Mouse (Mus musculus) T-helper 1 cell (primary cell): ENCODE measurements around the gene Astn1.

Experiments used
- in situ Hi-C: fragments of 300-600 bp; cut with MboI, MseI; formaldehyde crosslinking; loops from one replicate; pipeline ENCODE4 v1.15.1; 2025; ENCODE audit warnings: high pct_unique_total_duplicates

The Astn1 gene

DNA sequence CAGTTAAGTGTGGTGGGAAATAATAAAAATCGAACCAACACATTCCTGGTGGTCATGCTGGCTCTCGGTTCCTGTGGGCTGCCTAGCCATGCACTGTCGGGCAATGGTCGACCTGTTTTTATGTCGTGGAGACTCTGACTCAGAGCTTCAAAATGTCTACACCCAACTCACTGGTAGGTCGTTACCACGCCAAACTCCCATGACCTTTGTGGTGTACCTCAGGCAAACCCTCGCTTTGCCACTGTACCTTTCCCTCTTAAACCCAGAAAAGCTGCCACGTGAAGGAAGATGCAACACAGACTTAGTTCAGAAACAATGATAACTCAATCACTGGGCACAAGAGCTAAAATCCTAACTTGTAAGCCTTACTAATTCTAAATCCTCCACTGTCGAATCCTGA is 244.3 kb downstream of the Astn1 start:
- in situ Hi-C loops: no loop called here

DNA sequence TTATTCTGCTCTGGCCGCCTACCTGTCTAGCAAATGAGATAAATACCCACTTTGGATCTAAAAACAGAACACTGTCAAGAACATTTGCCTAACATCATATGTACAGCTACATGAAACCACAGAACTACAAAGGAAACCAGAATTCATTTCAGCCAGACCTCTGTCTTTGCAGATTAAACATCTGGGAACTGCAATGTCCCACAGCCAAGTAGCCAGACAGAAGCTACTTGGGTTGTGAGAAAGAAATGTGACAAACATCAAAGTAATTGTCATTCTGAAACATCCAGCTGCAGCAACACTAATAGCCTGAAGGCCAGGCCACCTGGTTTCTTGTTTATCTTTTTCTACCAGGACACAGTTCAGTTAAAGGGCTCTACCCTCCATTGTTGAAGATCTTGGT is 245.1 kb downstream of the Astn1 start:
- in situ Hi-C loops: no loop called here

DNA sequence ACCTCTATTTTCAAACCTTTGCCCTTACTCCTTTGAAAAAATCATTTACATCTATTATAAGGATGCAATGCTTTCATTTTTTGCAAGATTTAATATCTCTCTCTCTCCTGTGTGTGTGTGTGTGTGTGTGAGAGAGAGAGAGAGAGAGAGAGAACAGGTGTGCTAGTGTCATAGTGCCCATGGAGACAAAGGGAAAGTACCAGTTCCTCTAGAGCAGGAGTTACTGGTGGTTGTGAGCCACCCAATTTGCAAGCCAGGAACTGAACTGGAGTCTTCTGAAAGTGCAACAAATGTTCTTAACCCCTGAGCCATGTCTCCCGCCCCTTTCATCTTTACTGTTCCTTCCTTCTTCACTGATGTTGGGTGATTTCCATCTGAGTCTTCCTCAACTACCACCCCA is 253.1 kb downstream of the Astn1 start:
- in situ Hi-C loops: no loop called here

DNA sequence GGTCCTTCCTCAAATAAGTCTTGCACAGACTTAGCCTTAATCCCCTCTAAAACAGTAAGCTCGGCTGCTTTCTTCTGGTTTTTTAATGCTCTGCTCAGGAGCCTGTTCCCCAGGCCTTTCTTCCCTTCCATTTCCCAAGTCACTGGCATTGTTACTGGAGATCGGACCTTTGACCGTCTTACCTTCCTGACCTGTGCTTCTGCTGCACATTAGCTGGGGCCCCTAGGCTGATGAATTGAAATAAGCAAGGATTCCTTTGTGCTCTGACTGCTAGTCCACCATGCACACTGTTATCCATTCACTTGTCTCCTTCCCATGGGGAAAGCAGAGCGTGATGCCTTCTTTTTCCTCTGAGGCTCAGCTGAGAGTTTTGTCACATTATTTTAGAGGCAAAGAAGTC is 255.9 kb downstream of the Astn1 start:
- in situ Hi-C loops: no loop called here

DNA sequence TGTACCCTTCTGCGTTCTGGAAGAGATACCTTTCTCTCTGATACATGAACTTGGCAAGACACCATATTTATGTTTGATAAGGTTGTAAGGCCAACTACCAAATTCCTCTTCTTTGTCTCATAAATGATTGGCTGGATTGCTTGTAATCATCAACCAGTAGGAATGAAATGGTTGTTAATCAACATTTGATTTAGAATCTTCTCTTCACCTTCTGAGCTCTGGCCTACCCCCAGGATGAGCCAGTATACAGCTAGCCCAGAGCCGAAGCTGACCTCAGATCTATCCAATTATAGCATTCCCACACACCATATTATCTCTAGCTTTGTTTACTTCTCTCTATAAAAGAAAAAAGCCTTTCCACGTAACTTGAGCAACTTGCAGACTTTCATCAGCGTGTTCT is 270.9 kb downstream of the Astn1 start:
- in situ Hi-C loops: no loop called here

DNA sequence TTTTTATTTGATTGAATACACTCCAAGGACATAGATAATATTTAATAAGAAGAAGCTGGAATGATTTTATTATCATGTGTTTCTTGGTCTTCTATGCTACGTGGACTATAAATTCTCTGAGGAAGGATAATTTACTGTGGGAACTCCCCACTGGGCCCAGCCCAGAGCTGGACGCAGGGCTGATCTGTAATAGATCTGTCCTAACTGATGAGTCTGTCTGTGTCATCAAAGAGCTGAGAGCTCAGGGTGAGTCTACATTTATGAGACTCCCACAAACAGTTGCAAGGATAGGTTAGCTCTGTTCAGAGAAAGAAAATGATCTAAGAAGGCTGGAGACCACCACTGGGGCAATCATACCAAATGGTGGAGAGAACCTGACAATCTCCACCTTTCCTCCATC is 271.4 kb downstream of the Astn1 start:
- in situ Hi-C loops: no loop called here

DNA sequence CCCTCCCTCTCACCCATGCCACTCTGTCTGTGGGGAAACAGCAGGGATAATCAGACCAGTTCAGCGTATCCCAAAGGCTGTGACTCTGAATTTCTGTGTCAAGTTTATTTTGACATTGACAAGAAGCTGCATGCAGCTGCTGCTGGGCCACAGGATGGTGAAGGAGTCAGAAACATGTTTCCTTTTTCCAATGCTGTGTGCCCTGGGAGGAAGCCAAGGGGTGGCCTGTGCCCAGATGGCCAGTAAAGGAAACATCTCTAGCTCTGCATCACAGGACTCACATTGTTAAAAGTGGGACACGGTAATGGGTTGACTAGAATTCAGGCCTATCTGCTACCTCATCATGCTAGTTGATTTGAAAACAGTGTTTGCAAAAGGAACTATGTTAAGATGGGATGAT is 279.2 kb downstream of the Astn1 start:
- in situ Hi-C loops: no loop called here

DNA sequence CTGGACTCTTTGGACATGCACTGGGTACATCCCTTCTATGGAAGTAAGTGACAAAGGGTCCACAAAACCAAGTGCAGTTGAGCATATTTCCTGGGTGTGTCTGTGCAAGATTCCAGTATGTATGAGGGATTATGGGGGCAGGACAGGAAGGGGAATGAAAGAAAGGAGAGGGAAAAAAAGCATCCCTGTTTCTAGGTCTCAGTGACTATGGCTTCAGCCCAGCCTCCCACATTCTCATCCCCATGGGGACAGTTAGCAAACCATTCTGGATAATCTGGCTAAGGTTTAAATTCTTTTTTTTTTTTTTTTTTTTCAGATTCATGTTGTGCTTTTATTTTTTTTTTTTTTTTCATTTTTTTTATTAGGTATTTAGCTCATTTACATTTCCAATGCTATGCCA is 280.2 kb downstream of the Astn1 start:
- in situ Hi-C loops: no loop called here

DNA sequence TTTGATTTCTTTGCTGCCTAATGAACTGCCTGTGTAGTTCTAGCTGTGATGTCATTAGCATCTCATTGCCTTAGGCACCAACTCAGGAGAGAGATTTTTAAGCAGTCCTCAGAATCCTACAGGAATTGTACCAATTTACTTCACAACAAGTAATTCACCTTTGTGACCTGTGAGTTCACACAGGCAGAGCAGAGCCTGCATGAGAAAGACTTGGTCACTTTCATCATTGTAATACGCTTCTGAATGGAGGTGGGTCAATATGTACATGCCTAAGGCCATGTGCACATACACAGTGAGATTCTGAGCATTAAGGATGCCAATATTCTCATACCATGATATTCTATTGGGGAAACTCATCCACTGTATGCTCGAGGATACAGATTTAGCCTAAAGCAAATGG is 290.7 kb downstream of the Astn1 start:
- in situ Hi-C loops: no loop called here

DNA sequence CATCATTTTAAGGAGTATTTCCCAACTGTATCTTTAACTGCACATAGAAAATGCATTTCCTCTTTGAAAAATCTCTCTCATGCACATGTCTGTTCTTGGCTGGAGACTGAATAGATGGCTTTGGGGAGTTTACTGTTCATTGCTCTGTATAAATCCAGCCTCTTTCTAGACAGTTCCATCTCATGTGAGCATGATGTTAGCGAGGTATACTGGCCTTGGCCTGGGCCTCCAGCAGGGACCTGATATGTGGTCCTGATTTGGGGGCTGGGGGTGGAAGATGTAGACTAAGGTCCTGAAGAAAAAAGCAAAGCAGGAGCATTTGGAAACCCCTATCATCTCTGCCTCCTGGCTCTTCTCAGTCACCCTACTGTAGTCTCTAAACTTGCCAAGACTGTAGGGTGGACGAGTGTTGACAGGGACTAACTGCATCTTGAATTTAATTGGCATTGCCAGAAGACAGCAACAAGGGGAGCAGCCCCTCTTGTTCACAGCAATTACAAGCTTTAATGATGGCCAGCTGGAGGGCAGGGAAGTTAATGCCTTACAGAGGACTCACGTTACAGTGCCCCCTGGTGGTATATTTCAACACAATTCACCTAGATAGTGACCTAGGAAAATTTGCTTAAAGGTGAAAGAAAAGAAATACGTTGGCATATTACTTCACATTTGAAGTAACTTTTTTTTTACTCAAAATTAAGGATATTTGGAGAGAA is 291.9 kb downstream of the Astn1 start:
- in situ Hi-C loops: no loop called here

DNA sequence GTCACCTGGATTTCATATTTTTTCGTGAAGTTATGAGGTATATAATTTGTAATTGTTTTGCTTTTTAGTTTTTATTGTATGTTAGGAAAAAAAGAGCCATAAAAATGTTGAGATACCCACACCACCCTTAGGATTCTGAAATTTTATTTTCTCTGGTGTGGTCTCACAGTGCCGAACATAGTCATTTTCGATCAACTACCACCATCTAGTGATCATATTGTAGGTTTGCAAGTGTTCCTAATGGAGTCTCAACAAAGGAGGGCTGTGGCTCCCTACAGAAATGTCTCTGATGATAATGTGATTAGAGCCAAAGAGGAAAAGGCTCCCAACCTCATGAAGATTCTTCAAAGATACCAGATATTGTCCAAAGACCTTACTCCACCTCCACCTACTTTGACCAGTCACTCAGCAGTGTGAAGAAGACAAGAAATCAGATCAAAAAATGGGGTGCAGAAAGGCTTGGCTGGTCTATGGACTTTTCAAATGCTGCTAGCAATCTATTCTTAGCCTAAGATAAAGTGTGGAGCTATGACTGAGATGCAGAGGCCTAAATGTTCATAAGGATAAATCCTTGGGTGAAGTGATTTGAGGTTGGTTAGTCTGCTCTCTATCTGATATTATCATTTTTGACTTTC is 292.6 kb downstream of the Astn1 start:
- in situ Hi-C loops: loop anchor here (5.0 kb wide), 1 partner anchor 1092 kb away; no protein-coding TSS in a partner anchor

DNA sequence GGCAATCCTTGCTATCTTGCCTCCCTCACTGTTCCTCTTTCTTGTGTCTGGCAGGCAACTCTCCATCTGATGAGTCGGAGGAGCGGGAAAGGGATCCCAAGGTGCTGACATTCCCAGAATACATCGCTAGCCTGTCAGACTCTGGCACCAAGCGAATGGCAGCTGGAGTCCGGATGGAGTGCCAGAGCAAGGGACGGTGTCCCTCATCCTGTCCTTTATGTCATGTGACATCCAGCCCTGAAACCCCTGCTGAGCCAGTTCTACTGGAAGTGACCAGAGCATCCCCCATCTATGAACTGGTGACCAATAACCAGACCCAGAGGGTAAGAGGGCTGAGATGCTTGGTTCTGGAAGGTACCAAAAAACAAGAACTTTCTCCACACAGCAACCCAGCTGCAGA is 294.9 kb downstream of the Astn1 start:
- in situ Hi-C loops: loop anchor here (5.0 kb wide), 1 partner anchor 1095 kb away; no protein-coding TSS in a partner anchor

DNA sequence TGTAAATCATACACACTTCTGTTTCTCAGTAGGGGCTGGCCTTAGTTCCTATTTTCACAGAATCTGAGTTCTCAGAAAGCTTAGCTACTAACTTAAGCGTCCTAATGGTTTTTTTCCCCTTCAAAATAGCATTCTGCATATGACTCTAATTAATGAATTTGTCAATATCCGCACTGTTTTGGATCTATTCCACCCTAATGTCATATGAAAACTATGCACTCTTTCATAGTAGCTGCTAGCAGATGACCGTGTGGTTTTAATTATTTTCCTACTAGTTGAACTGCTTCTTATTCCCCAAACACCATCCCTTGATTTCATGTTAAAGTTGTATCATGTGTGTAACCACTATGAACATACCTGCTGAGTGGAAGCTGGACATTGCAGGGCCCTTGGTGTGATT is 303.9 kb downstream of the Astn1 start:
- in situ Hi-C loops: no loop called here

DNA sequence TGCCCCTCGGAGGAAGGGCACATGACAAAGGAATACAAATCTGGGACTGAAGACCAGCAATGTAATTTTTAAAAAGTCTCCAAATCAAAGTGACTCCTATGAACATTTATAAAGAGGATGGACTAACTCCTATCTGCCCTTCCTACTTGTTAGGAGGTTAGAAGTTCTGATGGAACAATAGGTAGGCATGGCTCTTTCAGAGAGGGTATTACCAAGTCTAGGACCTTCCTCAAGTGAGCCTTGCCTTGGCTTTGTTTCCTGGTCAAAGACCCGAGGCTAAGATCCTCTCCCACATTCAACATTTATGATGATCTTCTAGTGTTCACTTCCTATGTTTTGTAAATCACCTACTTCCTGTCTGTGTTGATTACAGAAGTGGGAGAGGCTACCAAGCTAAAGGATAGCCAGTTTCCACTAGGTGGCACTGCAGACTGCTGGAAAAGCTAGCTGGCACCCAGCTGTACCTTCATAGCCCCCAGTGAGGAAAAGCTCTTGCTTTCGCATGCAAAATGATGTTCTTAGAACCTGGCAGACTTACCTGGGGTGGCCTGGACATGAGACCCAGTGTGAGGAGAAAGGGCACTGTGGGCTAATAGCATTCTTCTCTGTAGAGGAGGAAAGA is 308.0 kb downstream of the Astn1 start:
- in situ Hi-C loops: loop anchor here (5.0 to 10.0 kb wide), 2 partner anchors 282 to 465 kb away; no protein-coding TSS in a partner anchor

DNA sequence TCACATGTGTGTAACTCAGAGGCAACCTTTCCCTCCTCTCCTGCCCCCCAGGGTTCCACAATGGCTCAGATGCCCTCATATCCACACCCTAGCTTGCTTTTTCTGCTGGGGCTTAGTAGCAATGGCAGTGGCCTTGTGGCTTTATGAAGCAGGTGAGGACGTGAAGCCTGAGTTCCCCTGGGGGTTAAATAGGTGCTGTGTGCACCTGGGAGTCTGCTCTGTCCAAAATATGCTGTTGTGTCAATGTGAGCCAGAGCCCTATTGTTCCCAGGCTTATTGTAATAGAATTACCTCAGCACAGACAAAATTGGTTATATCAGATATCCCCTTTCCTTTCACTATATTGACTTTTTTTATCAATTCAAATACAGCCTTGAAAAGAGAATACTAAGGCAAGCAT is 325.7 kb downstream of the Astn1 start:
- in situ Hi-C loops: no loop called here

DNA sequence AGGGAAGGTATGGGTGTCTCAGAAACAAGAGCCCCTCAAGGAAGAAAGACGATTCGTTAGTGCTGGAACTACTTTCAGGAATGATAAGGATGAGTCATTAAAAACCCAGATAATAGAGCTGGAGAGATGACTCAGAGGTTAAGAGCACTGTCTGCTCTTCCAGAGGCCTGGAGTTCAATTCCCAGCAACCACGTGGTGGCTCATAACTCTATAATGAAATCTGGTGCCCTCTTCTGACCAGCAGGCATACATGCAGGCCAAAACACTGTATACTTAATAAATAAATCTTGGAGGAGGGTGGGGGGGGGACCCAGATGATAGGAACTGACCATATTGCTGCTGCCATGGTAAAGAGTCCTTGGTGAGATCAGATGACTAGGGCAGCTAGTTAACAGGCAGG is 335.4 kb downstream of the Astn1 start:
- in situ Hi-C loops: no loop called here

DNA sequence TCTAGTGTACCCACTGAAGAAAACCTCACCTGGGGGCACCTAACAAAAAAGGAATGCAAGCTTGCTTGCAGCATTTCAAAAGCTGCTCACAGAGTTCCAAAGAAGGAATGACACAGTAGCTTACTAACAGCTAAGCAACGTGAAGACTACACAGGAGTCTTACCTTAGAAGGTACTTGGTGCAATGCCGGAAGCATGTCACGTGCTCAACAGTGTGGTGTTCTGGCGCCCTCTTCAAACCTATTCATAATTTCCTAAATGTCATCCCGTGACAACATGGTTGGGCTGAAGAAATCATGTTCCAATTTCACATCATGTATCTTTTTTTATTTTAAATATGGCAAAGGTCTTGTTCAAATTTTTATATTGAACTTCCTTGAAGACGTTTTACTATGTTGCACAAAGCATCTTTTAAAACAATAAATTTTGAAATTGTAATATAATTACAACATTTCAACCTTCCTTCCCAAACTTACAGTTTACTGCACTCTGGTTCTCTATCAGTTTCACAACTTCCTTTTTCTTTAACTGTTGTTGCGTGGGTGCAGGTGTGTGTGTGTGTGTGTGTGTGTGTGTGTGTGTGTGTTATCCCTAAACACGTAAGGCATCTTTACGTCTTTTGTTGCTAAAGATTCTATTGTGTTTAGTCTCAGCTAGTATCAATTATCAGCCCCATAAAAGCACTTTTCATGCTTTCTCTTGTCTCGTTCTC is 335.9 kb downstream of the Astn1 start:
- in situ Hi-C loops: no loop called here

DNA sequence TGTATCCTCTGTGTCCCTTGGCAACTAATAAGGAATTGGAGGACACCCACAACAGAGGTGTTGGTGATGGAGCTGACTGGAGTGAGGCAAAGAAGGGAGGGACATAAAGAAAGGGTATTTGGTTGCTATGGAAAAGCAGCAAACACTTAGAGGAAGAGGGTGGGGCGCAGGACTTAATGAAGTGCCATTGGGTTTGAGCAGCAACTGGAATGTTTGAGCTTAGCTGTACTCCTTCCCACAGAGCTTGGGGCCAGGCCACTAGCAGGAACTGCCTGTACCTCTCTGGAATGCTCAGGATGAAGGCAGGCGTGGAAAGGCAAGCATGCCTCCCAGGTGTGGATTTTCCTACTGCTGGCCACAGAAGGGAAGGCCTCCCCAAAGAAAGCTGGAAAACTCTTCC is 337.2 kb downstream of the Astn1 start:
- in situ Hi-C loops: no loop called here

DNA sequence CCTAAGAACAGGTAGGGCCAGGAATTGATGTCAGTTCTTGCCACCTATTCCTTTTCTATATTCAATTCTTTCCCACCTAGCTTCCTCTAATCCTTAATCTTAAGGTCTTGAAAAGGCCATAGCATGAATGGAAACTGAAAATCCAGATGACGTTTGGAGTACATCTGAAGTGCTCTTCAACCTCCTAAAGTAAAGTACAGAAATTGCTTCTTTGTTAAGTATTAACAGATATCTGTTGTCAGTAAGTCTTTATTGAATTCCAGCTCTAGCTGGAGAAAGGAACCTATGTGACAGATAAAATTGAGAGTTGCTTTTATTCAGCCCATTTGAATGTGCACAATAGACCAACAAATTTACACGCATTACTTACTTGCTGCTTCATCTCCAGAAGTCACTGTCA is 338.1 kb downstream of the Astn1 start:
- in situ Hi-C loops: no loop called here

DNA sequence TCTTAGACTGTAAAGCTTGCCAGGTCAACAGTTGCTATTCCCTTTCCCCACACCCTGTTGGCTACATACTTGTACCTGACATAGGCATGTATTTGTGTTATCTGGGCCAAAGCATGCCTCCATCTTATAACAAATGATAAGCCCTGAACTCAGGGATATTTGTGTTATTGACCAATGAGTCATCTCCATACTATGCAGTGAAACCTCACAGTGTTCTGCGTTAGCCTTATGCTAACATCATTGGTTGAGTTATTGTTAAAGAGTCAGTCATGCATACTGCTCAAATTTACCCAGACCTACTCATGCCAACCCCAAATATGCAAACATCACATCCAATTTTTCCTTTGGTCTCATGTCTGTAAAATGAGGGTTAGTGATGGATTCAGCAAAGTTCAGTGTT is 339.3 kb downstream of the Astn1 start:
- in situ Hi-C loops: no loop called here

DNA sequence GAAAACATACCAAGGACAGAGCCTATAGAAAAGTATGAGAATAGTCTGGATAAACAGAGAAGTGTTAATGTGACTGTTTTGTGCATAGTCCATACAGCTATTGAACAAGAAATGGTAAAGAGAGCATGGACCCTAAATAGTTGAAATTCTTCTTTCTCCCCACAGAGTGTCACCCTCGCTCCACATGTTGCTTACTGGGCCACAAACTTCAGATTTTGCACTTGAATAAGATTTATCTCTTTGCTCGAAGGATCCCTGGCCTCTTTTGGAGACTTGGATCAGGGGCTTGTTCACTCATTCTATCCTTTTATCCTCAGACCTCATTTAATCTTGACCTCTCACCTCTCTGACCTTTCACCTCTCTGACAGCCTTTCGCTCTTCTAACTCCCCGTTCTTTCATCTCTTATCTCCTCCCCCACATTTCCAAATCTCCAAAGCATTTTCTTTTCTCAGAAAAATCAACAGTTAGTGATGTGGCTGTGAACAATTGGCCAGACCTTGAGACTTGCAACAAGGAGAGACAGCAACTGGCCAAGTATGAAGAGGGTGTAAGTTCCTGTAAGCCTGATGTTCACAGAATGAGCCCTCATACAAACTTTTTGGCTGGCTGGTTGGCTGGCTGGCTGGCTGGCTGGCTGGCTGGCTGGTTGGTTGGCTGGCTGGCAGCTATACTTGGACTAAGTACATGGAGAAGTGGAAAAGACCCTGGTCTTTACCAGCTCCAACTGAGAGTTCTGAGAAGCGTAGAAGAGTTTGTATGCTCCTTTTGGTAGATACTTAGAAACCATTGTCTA is 351.4 kb downstream of the Astn1 start:
- in situ Hi-C loops: no loop called here
